Mouse (Mus musculus): ENCODE measurements around the gene Rc3h2. TPM values are rescaled to one million over a fixed set of nuclear protein-coding genes. Genes with fewer than 3 reads are reported as not detected.

Rc3h2 gene
- 41.5 and 43.7 TPM in 2 replicates for total RNA-seq (2021)
- long read RNA-seq, experiment 1, partial matches to known transcripts = 0 of 5 reads
- long read RNA-seq, experiment 1, other reads (novel, unspliced or antisense) = 4 of 5 reads
- long read RNA-seq, experiment 2, partial matches to known transcripts = 1 of 7 reads
- long read RNA-seq, experiment 2, other reads (novel, unspliced or antisense) = 6 of 7 reads

DNA sequence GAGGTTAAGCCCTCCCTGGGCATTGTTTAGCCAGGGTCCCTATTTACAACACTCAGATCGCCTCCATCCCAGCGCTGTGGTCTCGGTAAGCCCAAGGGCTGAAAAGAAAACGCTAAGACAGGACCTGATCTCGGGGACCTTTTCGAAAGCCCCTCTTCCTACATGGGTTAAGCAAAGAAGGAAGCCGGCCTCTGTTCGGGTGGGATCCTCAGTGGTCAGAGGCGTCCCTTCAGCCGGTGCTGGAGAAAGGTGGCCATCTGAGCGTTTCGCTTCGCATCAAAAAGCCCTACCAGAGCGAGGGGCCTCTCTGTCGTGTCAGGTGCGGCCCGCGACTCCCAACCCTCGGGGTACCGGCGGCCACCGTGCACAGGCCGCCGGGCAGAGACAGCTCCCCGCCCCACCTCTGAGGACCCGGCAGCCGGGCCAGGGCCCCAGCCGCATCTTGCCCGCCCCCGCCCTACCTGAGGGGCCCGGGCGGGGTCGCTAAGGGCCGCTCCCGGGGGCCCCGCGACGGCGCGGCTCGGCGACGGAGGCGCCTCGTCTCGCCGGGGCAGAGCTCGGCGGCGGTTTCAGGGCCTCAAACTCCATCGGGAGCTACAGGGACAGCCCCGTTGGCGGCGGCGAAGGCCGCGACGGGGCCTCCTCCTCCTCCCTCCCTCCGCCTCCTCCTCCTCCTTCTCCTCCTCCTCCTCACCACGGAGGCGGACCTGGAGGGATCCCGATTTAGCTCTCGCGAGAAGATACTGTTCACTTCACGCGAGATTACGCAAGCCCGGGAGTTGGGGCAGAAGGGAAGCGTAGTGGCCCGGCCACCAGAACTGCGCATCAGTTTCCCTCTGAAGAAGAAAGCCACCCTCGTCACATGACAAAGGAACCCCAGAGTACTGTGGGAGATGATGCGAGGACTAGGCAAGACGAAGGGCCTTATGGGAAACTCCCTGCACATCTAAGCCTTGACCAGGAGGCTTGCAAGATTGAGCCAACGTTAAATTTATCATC, at the start of gene Rc3h2:
Gene Rc3h2, minus strand, starts transcription at position 598 of the 999 bp plus-strand sequence.
- DNase-seq = peak; percentile 97

DNA sequence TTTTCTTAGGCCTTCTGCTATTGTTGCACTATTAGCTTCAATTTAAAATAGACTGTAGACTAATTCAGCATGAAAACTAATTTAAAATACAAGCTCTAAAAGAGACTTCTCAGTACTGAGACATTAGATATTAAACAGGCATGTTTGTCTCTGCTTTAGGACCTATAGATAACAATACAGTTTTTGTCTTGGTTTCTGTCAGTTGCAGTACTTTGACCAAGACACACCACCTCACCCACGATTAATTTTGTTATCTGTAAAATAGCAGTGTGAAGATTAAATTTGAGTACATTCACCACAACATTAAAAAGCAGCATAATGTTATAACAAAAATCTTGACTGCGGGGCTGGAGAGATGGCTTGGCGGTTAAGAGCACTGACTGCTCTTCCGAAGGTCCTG, 43.6 kb upstream of the Rc3h2 start:
- no peak for DNase-seq

DNA sequence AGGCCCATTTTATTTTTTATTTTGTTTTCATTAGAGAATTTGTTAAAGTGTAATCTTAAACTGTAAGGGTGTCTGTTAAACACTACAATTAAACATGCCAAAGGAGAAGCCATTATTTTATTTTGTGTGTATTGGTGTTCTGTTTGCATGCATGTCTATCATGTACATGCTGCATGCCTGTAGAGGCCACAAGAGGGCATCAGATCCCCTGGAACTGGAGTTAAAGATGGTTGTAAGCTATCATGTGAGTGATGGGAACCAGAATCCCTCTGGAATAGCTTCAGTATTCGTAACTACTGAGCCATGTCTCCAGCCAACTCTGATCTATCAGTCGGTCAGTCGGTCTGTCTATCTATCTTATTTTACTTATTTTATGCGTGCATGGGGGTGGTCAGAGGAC, 38.0 kb upstream of the Rc3h2 start:
- no peak for DNase-seq

GRCm38 (mm10) chr2:37452376-37452760, 29.7 kb upstream of the Rc3h2 start:
- no peak for DNase-seq

DNA sequence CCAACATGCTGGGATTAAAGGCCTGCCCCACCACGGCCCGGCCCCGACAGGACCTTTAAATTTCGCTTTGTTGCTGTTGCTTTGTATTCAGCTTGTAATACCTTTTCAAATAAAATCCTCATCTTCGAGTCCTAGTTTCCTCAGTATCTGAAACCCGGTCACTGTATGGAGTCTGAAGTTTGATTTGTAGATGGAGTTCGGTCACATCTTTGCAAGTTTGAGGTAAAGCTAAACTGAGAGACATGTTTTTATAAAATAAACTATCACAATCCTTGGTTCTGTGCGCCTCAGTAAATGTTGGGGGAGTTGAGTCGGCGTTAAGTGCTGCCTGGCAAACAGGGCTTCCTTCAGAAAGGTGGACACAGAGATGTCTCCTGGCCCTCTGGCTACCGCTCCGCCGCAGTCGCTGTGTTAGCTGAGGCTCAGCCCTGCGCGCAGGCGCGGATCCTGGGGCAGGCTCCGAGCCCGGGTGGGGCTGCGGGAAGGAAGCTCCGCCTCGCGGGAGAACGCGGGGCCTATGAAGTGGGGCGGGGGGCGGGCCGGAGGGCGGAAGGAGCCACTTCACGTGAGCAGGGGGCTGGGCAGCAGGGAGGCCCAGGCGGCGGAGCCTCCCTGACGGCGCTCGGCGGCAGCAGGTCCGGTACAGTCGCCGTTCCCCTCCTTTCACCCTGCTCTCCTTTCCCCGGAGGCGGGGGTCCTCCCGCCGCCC, 29.1 kb upstream of the Rc3h2 start:
- DNase-seq = peak; percentile 98

GRCm38 (mm10) chr2:37442611-37443591, 20.2 kb upstream of the Rc3h2 start, which contains the start of the genes Zbtb26, Zbtb6 and Rabgap1:
Gene Zbtb26, minus strand, starts transcription at chr2:37443135.
Gene Zbtb6, minus strand, starts transcription at chr2:37443171.
Gene Rabgap1, plus strand, starts transcription at chr2:37443279.
- DNase-seq = peak; percentile 99

DNA sequence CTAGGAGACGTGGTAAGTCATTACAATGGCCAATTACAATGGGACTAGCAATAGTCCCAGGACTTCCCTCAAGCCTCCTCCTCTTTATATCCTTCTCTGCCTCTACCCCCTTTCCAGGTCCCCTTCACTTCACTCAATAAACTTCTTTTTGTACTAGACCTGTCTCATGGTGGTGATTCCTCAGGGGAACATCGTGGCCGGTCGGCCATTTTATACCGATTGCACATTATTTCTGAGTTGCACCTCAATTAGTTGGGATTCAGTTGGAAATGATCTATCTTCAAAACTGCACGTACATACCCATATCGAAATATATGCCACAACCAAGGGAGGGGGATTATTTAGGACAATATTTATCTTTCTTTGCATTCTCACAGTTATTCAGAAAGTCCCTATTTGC, 8.9 kb upstream of the Rc3h2 start:
- DNase-seq = peak; percentile 22

DNA sequence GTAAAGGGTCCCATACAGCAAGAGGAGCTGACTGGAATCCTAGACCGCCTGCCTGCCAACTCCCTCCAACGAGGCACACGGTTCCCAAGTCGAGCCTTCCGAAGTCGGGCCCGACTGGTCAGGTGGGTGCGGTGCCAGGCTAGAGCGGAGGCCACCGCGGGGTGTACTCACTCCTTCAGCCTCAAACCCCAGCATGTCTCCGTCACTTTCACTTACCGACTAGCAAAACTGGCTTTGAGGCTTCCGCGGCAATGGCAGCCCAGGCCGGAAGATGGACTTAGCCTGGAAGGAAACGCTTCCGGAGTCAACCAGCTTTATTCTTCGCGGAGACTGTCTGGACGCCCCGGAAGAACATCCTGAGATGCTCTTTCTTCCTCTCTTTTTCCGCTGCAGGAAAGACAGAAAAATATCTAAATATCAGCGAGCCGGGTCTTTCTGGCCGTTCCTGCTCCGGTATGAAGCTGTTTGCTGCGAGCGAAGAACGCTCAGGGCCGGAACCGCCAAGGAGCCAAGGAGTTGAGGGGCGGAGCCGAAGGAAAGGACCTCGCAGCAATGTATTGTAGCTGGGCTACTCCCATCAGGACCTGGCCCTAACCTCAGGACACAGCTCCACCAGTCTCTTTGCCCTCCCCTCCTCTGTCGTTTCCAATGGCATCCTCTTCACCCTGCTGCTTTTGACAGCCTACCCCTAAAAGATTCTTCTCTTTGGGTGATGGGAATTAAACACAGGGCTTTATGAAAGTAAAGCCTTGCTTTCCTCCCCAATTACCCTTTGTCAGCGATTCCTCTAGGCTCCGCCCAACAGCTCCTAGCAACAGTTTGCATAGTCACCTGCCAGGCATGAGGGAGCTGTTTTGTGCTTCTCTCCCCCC, 8.1 kb upstream of the Rc3h2 start:
- DNase-seq = peak; percentile 91

GRCm38 (mm10) chr2:37423671-37424070, 968 bp upstream of the Rc3h2 start:
- DNase-seq = no peak

DNA sequence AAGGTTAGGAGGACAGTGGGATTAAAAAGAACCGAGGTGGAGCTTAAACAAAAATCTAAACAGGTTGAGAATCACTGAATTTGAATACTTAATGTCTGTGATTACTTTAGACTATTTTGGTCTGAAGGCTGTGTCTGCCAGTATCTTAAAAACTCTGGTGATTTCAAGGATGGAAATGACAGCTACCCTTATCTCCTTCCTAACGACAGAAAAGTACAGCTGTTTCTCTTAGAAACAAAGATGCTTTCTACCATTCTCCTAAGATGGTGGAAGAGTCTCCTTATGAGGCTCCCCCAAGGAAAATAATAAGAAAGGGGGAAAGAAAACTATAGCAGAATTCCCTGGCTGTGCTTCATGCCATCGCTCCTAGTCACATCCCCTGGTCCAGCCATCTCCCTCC, 800 bp downstream of the Rc3h2 start:
- DNase-seq = no peak

GRCm38 (mm10) chr2:37395539-37395938, 27.2 kb downstream of the Rc3h2 start:
- DNase-seq = no peak

- no peak for DNase-seq
Measured at GRCm38 (mm10) chr2:37382921-37383320, 39.8 kb downstream of the Rc3h2 start.

DNA sequence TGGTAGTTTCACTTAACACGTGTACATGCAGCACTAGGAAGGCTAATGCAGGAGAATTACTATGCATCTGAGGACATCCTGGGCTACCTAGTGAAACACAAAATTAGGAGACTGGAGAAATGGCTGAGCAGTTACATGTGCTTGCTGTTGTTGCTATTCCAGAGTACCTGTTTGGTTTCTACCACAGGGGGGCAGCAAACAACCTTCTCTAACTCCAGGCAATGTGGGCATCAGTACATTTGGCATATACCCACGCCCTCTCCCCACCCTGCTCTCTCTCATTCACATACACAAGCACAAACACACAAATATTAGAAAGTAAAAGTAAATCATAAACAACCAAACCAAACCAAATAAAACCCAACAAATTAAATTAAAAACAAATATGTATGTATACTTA, 42.5 kb downstream of the Rc3h2 start:
- peak; percentile 77 for DNase-seq

DNA sequence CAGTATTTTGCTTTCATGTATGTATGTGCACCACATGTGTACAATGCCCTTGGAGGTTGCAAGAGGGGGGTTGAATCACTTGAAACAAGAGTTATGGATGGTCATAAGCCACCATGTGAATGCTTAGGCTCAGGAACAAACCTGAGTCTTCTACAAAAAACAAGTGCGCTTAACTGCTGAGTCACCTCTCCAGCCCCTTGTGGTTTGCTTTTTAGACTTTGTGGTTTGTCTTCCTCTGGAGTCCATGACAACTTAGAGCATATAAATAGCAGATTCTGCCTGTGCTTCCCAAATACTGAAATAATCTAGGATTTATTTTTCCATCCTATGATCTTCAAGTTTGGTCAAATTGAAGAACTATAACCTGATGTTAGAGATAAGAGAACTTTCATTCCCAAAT, 46.7 kb downstream of the Rc3h2 start:
- no peak for DNase-seq

DNA sequence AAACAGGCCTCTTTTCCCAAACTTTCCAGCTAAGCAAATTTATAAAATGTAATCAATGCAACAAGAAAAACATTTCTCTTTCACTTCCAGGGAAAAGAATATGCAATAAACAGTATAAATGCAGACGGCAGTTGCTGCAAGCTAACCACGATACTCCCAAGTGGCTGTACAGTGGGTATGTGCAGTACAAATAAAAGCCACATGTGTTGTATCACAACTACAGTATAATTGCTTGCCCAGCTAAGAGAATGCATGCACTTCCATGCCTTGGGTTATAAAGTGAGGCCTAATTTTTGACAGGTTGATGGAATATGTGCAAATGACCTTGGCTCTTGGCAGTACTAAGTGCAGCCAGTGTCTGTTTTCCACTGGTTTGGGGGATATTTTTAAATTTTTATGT, 52.1 kb downstream of the Rc3h2 start:
- no peak for DNase-seq

DNA sequence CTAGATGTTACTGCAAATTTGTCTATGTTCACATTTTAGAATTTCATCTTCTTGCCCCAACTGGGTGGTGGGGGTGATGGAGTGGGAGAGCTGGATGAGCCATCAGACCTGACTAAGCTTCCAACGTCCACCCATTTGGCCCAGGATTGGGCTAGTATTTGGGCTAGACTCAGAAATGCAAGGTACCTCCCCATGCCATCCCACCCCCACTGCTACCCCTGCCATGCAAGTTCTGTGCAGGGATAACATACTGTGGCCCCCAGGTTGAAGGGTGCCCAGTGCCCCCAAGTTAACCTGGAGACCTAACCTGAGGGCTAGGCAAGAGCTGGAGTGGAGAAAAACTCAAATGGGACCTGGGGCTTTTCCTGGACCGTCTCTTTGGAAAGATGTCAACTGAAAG, 62.8 kb downstream of the Rc3h2 start:
- no peak for DNase-seq

DNA sequence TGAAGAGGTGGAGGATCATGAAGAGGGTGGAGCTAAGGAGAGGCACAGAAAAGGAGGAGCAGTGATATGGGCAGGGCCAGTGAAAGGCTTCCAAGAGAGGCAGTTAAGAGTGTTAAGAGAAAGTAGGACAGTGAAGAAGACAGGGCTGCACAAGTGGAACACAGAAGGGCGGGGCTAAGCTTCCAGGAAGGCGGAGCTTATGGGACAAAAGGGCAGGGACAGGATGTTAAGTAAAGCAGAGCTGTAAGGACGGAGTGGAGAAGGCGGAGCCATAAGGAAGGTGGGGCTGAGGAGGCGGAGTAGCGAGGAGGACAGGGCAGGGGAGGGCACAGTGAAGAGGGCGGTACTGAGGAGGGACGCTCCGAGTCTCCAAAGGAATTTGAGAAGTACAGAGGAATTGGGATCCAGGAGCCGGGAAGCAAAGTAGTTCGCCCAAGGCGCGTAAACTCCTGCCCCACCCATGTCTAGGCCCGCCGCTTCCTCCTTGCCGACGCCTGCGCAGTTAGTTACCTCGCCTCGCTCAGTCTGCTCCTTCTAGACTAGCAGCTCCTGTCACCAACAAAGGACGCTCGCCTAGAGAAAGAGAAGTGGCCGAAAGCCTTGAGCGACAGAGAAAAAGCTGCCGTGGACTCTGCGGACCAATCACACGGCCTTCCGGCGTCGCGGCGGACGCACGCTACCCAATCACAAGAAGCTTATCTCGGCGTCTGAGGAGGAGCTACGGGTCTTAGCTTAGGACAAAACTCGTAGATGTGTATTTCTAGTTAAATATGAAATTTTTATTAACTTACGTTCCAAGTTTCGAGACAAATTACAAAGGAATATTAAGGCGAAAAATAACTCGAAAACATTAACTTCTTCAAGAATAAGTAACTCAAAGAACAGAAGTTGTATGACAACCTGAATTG, 63.8 kb downstream of the Rc3h2 start, which contains the start of gene Pdcl:
Gene Pdcl, minus strand, starts transcription at position 700 of the 908 bp plus-strand sequence.
- DNase-seq = peak; percentile 95

DNA sequence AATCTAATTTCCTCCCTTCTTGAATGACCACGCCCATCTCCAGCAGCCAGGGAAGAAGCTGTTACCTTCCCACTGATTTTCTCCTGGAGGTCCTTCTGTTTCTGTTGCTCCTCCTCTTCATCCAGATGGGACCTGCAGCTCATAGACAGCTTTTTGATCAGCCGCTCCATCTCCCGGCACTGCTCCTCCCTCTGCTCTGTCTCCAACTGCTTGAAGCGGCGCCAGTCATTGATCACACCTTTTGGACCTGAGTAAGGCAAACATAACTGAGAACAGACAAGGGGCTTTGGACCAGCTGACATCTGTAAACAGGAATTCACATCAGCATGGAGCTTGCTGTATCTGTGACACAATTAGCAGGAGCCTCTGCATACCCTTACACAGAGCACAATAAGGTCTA, 67.1 kb downstream of the Rc3h2 start:
- no peak for DNase-seq

DNA sequence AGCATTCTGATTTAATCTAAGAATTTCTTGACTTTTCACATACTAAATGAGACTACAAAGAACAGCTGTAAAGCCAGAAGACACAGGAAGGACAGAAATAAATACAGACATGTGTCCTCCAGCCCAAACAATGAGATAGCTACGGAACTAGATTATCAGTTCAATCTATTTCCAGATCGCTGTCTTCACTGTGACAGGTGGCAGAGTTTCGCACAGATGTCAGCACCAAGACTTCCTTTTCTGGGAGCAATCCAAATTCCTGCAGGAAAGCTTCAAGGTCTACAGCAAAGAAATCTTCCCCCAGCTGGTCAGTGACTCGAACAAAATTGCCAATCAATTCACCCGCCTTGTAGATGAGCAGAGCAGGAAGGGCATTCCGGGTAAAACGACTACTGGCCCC, 71.0 kb downstream of the Rc3h2 start:
- peak; percentile 9 for DNase-seq
